Mouse (Mus musculus) E14TG2a.4 (cell line): ENCODE measurements at regions not wholly inside any gene's neighbourhood (a gene's known extent, or its start where the extent isn't known, plus 50 kb on each side); places are given as distances from the start of the nearest gene placed in this dataset.

Experiments
- CTCF ChIP-seq: conservative IDR thresholded peaks from 2 replicates; pipeline ENCODE4 v1.5.1; 2014; ENCODE audit warnings: low read length
- NANOG ChIP-seq: IDR thresholded peaks from 2 replicates; pipeline ENCODE4 v1.6.1; 2014; ENCODE audit warnings: borderline replicate concordance, low read length, mixed read lengths

GRCm38 (mm10) chr11:109070412-109070811 is 73.8 kb downstream of the E030025P04Rik start:
- TF ChIP-seq CTCF (no peak), NANOG (no peak)
